Comparison of ENCODE assay signal across 16 mouse cellular contexts in the genomic region with DNA sequence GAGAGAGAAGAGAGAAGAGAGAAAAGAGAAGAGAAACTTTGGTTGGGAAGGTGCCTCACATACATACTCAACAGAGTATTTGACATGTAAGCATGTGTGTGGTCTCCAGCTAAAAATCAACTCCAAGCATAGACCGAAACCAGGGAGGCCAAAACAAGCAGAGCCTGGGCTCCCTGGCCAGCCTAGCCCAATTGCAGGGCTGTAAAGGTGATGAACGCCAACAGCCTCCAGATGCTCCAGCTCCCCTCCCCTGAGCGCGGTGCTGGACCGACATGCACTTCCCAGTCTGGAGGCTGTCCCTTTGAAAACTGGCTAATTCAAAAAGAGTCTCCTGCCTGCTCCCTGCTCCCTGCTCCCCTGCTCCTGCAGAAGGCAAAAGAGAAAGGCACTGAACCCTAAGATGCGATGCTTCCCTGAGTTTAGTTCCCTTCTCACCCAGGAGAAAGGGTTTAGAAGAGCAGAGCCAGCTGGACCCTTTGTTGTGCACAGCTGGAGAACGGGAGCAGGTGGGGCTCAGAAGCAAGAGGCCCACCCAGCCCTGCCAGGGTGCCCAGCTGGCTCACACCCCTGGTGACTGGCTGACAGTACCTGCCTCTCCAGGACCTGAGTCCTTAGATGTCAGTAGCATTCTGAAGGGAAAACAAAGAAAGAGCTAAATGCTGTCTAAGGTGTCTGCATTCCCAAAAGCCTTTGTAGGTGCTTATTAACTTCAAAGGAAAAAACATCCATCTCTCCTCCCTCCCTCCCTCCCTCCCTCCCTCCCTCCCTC.
DNase-seq lines count a peak whose midpoint lies in the region; TF ChIP-seq lines count a peak whose summit lies in the region.
"Had no signal": no experiment of that assay in that cellular context is flagged by ENCODE, and none has a peak within 500 bp of the region (broad histone marks: within the 10 kb centered on the region; RNA-seq: fewer than 3 reads in every experiment).

No protein-coding gene starts in this region.

- no peaks in the 10 kb centered on the region; the same call in none of the 2 replicates for H3K4me1 ChIP-seq in heart, adult 2 months (ENCODE audit: control insufficient read depth, insufficient read depth, low read length)
- H3K4me1 ChIP-seq in heart, embryonic 10.5 days = 0 out of 2 replicates have a peak, but pooled peaks cover 3% of the 10 kb centered on the region
- H3K4me1 ChIP-seq: liver, embryonic 13.5 days had no signal

- intact Hi-C loops in heart, adult 2 months (cut with DNase I) = no loop called here
- intact Hi-C loops in heart, postnatal 25 days (cut with DNase I) = loop anchor here (10.0 kb wide), 1 partner anchor 544 kb away; no protein-coding TSS in a partner anchor

- no peak overlapping the region for H3K4me3 ChIP-seq in heart, adult 2 months
- no peak overlapping the region for H3K4me3 ChIP-seq in heart, embryonic 10.5 days
- H3K4me3 ChIP-seq: liver, embryonic 13.5 days; myocyte had no signal

- TF ChIP-seq EP300 in heart, adult 2 months (IDR thresholded peaks at IDR 0.05; ENCODE audit: insufficient read depth, low read depth, low read length) = no peak

- TF ChIP-seq CTCF in heart, adult 2 months (IDR thresholded peaks at IDR 0.05) = no peak

- H3K36me3 ChIP-seq in heart, adult 2 months (ENCODE audit: control insufficient read depth, insufficient read depth, low read length) = no peaks in the 10 kb centered on the region
- no peaks in the 10 kb centered on the region for H3K36me3 ChIP-seq in heart, embryonic 10.5 days
- H3K36me3 ChIP-seq: liver, embryonic 13.5 days had no signal

- no peaks in the 10 kb centered on the region for H3K9me3 ChIP-seq in heart, embryonic 10.5 days
- H3K9me3 ChIP-seq: liver, embryonic 13.5 days had no signal

- 38% methylated on average over 7 of the region's 7 CpGs for WGBS in heart, adult 2 months
- 14% methylated on average over 7 of the region's 7 CpGs for WGBS in heart, embryonic 10.5 days

- peak; percentile 27 to 34 for DNase-seq in heart, adult 2 months
- no peak for DNase-seq in heart, embryonic 10.5 days (ENCODE audit: low spot score)
- peak; percentile 33 for DNase-seq in retina, embryonic 14.5 days (ENCODE audit: low spot score)
- DNase-seq in retina, postnatal 1 day = no peak
- DNase-seq in heart, postnatal 25 days (ENCODE audit: low spot score) = peak; percentile 11
- peak; percentile 5 for DNase-seq in thymus, postnatal 25 days
- no peak for DNase-seq in lung, postnatal 25 days (ENCODE audit: low spot score)
- DNase-seq in liver = no peak
- DNase-seq: adrenal gland, postnatal 14 days; cerebellum, adult 18-20 months; kidney, postnatal 25 days; layer of hippocampus, postnatal 36 days; liver, embryonic 13.5 days; lung, postnatal 4 days; spleen, adult 18-20 months had no signal

- H3K9ac ChIP-seq in heart, adult 2 months (ENCODE audit: low read depth, low read length) = no peak overlapping the region
- H3K9ac ChIP-seq: liver, embryonic 13.5 days had no signal

- no peak overlapping the region for H3K27ac ChIP-seq in heart, adult 2 months
- H3K27ac ChIP-seq in heart, embryonic 10.5 days = no peak overlapping the region
- H3K27ac ChIP-seq: liver, embryonic 13.5 days had no signal

- H3K79me2 ChIP-seq in heart, adult 2 months (replicated peaks; ENCODE audit: control insufficient read depth, insufficient read depth, low read length) = no peaks in the 10 kb centered on the region

- no peak for TF ChIP-seq POLR2A in heart, adult 2 months (IDR thresholded peaks at IDR 0.05; ENCODE audit: insufficient read depth, low read depth, low read length)

- H3K27me3 ChIP-seq in heart, adult 2 months (ENCODE audit: control insufficient read depth, insufficient read depth, low read length) = no peaks in the 10 kb centered on the region
- no peaks in the 10 kb centered on the region for H3K27me3 ChIP-seq in heart, embryonic 10.5 days (ENCODE audit: insufficient read depth, poor library complexity, severe bottlenecking)
- H3K27me3 ChIP-seq: liver, embryonic 13.5 days had no signal

Comparison
In these comparisons a context has a peak if more than half of its experiments do, and no peak if none do; other contexts are left out.
1. DNase-seq: peak in heart, adult 2 months (2 of 2), retina, embryonic 14.5 days (single experiment), heart, postnatal 25 days (single experiment) and thymus, postnatal 25 days (single experiment); none in heart, embryonic 10.5 days (single experiment), retina, postnatal 1 day (single experiment), lung, postnatal 25 days (single experiment) and liver (single experiment).